Mouse (Mus musculus) duodenum, adult 2 months (tissue): ENCODE data around the gene Csad. TPM values are rescaled to one million over a fixed set of nuclear protein-coding genes. Genes with fewer than 3 reads are reported as not detected.

Experiments
- polyA plus RNA-seq: library from polyadenylated mRNA; depleted of rRNA; stranded (reverse); fragments of >200 nt; gene quantifications from 2 replicates; pipeline ENCODE4 v1.2.3, GENCODE M21; 2012; ENCODE audit warnings: low replicate concordance; rRNA removed

Gene Csad
- polyA plus RNA-seq, result 19.8 and 23.1 TPM in 2 replicates

GRCm38 (mm10) chr15:102204674-102205505 is at the start of gene Csad:
Gene Csad, minus strand, starts transcription at chr15:102204724.

GRCm38 (mm10) chr15:102231748-102232147 is 27.2 kb upstream of the Csad start, which contains the start of gene Itgb7:
Gene Itgb7, minus strand, starts transcription at chr15:102231944.

GRCm38 (mm10) chr15:102202971-102203834 is 1.3 kb downstream of the Csad start, which contains the start of gene Zfp740:
Gene Zfp740, plus strand, starts transcription at chr15:102203249.

GRCm38 (mm10) chr15:102150301-102151135 is 54.0 kb downstream of the Csad start, which contains the start of gene Soat2:
Gene Soat2, plus strand, starts transcription at chr15:102150526.

DNA sequence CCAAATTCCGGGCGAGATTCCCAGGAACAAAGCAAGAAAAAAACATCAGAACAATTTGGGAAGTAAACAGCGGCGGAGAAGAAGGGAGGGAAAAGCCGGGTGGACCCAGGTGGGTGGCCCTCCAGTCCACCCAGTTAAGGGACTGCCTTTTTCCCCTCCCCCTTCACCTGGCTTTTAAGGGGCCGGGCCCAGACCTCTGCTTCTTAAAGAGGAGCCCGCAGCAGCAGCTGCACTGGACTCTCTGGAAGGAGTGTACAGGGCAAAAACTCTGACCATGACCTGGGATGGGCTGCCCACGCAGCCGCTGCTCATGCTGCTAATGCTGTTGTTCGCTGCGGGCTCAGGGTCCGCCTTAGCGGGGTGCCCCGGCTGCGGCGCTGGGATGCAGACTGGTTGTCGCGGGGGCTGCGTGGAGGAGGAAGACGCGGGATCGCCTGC is 60.2 kb downstream of the Csad start, which contains the start of gene Igfbp6:
Gene Igfbp6, plus strand, starts transcription at position 89 of the 438 bp plus-strand sequence.

DNA sequence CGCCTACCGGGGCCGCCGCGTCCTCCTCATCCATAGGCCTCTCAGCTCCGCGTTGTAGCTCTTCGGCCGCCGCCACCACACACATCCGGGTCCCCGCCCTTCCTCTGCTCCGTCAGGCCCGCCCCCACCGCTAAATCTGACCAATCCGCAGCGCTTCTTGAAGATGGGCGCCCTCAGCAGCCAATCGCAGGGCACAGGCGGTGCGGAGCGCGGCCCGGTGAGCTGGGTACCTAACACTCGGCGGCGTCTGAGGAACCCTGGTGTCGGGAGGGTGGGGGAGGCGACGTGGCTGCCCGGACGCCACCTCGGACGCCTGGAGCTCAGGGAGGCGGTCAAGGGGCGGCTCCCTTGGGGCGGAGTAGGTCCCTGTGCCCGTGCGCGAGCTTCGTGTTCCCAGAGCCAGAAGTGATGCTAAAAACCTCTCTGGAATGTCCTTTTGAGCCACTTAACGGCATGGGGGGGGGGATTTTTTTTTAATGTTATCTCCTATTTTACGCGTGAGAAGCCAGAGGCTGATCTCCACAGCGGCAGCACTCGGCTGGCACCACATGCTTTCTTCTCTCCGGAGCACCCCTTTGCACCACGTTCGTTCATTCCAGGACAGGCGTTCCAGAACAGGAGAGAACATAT is 68.3 kb downstream of the Csad start, which contains the start of gene Spryd3:
Gene Spryd3, minus strand, starts transcription at position 106 of the 630 bp plus-strand sequence.

Other genes starting within 250 kb of the Csad start
- 1,185 and 2,156 TPM in 2 replicates for gene Krt8, start 200.2 kb downstream of the Csad start, polyA plus RNA-seq
- gene Krt18, start 176.5 kb downstream of the Csad start, polyA plus RNA-seq, result 98.5 and 151 TPM in 2 replicates
- gene Eif4b, start 131.0 kb downstream of the Csad start, polyA plus RNA-seq, result 25.6 and 27.2 TPM in 2 replicates
- 35.9 and 54.0 TPM in 2 replicates for gene Tns2, start 104.3 kb downstream of the Csad start, polyA plus RNA-seq
- gene Spryd3, start 68.5 kb downstream of the Csad start, polyA plus RNA-seq, result 36.1 and 58.3 TPM in 2 replicates
- 11.4 and 27.2 TPM in 2 replicates for gene Igfbp6, start 60.4 kb downstream of the Csad start, polyA plus RNA-seq
- gene Soat2, start 54.2 kb downstream of the Csad start, polyA plus RNA-seq, result 114 and 404 TPM in 2 replicates
- gene Zfp740, start 1.5 kb downstream of the Csad start, polyA plus RNA-seq, result 8.6 and 9.6 TPM in 2 replicates
- 8.1 and 17.3 TPM in 2 replicates for gene Itgb7, start 27.2 kb upstream of the Csad start, polyA plus RNA-seq
- 7.6 and 8.4 TPM in 2 replicates for gene Rarg, start 52.8 kb upstream of the Csad start, polyA plus RNA-seq
- gene Gm9918, start 65.8 kb upstream of the Csad start, polyA plus RNA-seq, result not detected in 2 replicates
- gene Mfsd5, start 74.7 kb upstream of the Csad start, polyA plus RNA-seq, result 49.0 and 75.9 TPM in 2 replicates
- 4.2 and 6.3 TPM in 2 replicates for gene Espl1, start 91.5 kb upstream of the Csad start, polyA plus RNA-seq
- gene Pfdn5, start 121.4 kb upstream of the Csad start, polyA plus RNA-seq, result 14.1 and 21.6 TPM in 2 replicates
- 29.2 and 36.6 TPM in 2 replicates for gene Myg1, start 127.0 kb upstream of the Csad start, polyA plus RNA-seq
- gene Aaas, start 146.0 kb upstream of the Csad start, polyA plus RNA-seq, result 20.3 and 39.5 TPM in 2 replicates
- gene Sp7, start 162.5 kb upstream of the Csad start, polyA plus RNA-seq, result 0.07 TPM in 1 of 2 replicates, not detected in the other
- 4.9 and 7.0 TPM in 2 replicates for gene Sp1, start 201.4 kb upstream of the Csad start, polyA plus RNA-seq
- 0.90 and 5.0 TPM in 2 replicates for gene Amhr2, start 240.6 kb upstream of the Csad start, polyA plus RNA-seq